Mouse (Mus musculus) central nervous system, embryonic 18 days (tissue): ENCODE results near the gene Tnfrsf23. TPM values are rescaled to one million over a fixed set of nuclear protein-coding genes. Genes with fewer than 3 reads are reported as not detected.

Source experiments
- polyA plus RNA-seq: library from polyadenylated mRNA; depleted of rRNA; stranded (reverse); fragments of >200 nt; gene quantifications from 2 replicates; pipeline ENCODE4 v1.2.3, GENCODE M21; 2012; rRNA removed

Tnfrsf23 gene
- polyA plus RNA-seq: 3.5 and 4.1 TPM in 2 replicates

DNA sequence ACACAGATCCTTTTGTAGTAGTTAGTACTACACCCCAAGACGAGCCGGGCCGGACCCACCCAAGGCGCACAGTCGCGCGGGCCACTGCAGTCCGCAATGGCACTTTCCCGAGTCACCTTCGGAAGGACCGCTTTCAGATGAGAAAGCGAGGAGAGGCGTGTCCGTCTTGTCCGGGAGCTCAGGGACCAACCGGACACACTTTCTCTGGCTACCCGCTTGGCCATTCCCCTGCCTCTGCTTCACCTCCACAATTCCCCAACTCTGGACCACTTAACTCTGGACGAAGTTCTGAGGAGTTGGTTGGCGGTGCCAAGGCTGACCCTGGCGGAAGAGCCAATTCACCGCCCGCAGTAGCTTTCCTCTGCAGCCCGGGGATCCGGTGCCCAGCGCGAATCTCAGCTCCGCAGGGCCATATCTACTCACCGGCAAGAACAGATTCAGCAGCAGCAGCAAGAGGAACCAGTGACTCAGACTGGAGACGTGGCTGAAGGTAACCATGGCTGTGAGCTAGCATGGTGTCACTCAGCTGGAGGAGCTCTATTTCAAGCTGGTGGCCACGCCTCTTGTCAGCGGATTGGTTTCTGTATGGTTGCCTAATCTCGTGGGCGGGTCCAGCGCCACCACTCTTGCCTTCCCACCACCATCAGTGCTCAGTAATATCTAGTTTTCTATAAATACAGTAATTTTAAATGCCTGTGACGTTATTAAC is at the start of gene Tnfrsf23:
Tnfrsf23 (minus strand) TSS at position 514 of the 709 bp plus-strand sequence.

DNA sequence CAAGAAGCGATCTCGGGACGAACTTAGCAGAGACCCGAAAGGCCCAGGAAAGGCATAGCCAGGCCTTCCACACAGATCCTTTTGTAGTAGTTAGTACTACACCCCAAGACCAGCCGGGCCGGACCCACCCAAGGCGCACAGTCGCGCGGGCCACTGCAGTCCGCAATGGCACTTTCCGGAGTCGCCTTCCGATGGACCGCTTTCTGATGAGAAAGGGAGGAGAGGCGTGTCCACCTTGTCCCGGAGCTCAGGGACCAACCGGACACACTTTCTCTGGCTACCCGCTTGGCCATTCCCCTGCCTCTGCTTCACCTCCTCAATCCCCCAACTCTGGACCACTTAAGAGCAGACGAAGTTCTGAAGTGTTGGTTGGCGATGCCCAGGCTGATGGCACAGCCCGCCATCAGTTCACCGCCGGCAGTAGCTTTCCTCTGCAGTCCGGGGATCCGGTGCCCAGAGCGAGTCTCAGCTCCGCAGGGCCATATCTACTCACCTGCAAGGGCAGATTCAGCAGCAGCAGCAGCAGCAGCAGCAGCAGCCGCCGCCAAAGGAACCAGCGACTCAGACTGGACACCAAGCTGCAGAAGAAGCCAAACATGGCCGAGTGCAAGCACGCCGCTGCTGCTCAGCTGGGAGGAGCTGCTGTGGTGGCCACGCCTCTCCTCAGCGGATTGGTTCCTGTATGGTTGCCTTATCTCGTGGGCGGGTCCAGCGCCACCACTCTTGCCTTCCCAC is 36.5 kb downstream of the Tnfrsf23 start, which contains the start of gene Tnfrsf22:
Tnfrsf22 (minus strand) TSS at position 628 of the 735 bp plus-strand sequence.

DNA sequence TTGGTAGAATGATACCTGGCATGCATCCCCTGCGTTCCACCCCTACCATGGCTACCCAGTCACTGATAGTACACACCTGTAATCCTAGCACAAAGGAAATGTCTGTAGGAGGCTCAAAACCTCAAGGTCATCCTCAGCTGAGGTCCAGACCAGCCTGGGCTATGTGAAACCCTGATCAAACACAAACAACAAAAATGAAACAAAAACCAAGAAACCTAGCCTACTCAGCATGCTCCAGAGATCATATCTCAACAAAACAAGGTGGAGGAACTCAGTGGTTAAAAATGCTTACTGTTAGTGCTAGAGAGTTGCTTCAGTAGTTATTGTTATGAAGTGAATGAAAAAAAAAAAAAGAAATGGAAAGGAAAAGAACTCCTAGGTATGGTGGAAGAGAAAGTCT is 57.1 kb downstream of the Tnfrsf23 start, which contains the start of gene Tnfrsf26:
Tnfrsf26 (minus strand) TSS at position 183 of the 400 bp plus-strand sequence.

Other genes with a start within 250 kb of the Tnfrsf23 start
- gene Cdkn1c, start 224.8 kb downstream of the Tnfrsf23 start, polyA plus RNA-seq: 107 and 110 TPM in 2 replicates
- 0.79 and 0.96 TPM in 2 replicates for gene Slc22a18, start 212.1 kb downstream of the Tnfrsf23 start, polyA plus RNA-seq
- gene Phlda2, start 182.7 kb downstream of the Tnfrsf23 start, polyA plus RNA-seq: 0.34 and 0.43 TPM in 2 replicates
- gene Nap1l4, start 136.8 kb downstream of the Tnfrsf23 start, polyA plus RNA-seq: 233 and 239 TPM in 2 replicates
- 48.1 and 49.1 TPM in 2 replicates for gene Cars, start 85.8 kb downstream of the Tnfrsf23 start, polyA plus RNA-seq
- gene Tnfrsf26, start 57.1 kb downstream of the Tnfrsf23 start, polyA plus RNA-seq: 0.17 and 0.26 TPM in 2 replicates
- gene Tnfrsf22, start 36.2 kb downstream of the Tnfrsf23 start, polyA plus RNA-seq: 4.9 and 6.7 TPM in 2 replicates
- 59.2 and 60.0 TPM in 2 replicates for gene Osbpl5, start 71.1 kb upstream of the Tnfrsf23 start, polyA plus RNA-seq
- not detected in 2 replicates for gene Mrgprg, start 81.1 kb upstream of the Tnfrsf23 start, polyA plus RNA-seq
- 9.9 and 10.1 TPM in 2 replicates for gene Mrgpre, start 98.6 kb upstream of the Tnfrsf23 start, polyA plus RNA-seq
- gene Nadsyn1, start 137.0 kb upstream of the Tnfrsf23 start, polyA plus RNA-seq: 8.5 and 10.3 TPM in 2 replicates
- gene Dhcr7, start 137.3 kb upstream of the Tnfrsf23 start, polyA plus RNA-seq: 128 TPM in 2 replicates
- gene Gm498, start 181.0 kb upstream of the Tnfrsf23 start, polyA plus RNA-seq: not detected in 2 replicates